Mouse (Mus musculus) left cerebral cortex, adult 8-10 months (tissue): ENCODE results near the gene Adamts17. TPM values are rescaled to one million over a fixed set of nuclear protein-coding genes. Genes with fewer than 3 reads are reported as not detected.

Source experiments
- DNase-seq, 2 experiments: peaks; one replicate each; pipeline ENCODE4 v3.0.0; 2022; ENCODE audit warnings: low spot score in 2 of 2
- total RNA-seq, 4 experiments: library from RNA; stranded (reverse); gene quantifications; 2 replicates each; pipeline ENCODE4 v1.2.4; 2022

The Adamts17 gene
- total RNA-seq, 4 experiments from 2014 or later = 7.5 to 11.3 (median 7.8) TPM

DNA sequence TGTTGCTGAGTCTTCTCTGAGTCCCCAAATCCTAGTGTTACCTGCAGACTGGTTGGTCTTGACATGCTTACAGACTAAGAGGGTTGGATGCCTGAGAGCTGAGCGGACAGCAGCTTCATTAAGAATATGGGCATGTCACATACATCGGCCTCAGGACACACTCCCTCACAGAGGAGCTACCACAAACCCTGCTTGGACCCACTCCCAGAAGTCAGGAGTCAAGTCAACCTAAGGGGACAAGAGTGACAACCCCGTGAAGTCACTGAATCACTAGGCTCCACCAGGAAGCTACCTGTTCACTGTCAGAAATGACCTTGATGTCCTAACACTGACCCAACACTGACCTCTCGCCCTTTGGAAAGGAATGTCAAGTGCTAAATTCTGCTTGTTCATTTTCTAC, 226.1 kb downstream of the Adamts17 start:
- no peak for DNase-seq

DNA sequence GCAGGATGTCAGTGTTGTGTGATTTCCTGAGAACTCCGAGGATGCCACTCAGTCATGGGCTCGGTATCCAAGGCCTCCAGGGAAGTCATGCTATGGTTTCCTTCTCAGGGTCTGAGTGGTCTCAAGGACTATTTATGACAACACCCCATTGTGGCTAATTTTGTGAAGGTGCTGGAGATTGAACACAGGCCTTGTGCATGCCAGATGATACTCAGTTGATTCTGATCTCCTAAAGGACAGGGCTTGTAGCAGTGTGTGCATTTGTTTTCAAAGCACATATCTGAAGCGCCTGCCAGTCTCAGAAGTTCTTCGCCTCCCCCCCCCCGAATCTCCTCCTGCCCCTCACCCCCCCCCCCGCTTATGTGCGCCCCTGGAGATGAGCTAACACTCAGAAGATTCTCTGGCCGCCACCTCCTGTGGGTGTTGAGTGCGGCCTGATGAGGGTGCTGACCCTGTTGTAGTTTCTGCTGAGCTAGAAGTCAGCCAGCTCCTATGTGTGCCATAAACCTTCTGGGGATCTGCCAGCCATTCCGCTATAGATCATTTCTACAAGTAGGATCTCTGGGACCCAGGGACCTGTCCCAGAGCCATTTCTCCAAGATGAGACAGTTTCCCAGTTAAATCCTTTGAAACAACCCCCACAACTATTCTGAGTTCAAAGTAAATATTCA, 232.6 kb downstream of the Adamts17 start:
- DNase-seq = no peak

DNA sequence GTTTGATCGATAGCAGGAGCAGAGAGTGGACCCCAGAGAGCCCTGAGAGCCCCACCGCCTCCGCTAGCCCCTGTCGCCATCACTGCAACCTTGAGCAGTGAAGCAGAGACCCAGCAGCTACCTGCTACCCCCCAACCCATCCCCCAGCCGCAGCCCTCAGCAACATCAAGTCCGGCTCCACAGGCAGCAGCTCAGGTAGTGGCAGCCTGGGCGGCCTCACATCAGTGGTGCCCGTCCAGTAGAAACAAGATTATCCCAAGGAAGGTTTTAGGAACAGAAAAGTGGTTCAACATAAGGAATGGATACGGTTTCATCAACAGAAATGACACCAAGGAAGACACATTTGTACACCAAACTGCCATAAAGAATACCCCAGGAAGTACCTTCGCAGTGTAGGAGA, 243.2 kb downstream of the Adamts17 start:
- DNase-seq = no peak

DNA sequence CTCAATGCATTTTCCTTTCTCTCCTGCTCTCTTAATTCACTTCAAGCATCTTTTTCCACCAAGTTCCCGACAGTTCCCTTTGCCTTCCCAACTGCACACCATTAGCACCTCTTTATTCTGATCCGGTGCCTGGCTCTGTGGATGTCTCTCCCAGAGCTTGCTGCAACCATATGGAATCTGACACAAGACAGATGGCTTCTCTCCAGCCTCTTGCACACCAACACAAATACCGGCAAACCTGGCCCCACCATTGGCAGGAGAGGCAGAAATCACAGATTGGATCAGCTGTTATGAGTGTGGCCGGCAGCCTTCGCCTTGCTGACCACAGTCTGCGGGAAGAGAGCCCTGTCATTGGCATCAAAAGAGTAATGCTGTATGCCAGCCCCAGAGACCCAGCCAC, 248.2 kb downstream of the Adamts17 start:
- DNase-seq = peak in 1 of 2 experiments; percentile 30

DNA sequence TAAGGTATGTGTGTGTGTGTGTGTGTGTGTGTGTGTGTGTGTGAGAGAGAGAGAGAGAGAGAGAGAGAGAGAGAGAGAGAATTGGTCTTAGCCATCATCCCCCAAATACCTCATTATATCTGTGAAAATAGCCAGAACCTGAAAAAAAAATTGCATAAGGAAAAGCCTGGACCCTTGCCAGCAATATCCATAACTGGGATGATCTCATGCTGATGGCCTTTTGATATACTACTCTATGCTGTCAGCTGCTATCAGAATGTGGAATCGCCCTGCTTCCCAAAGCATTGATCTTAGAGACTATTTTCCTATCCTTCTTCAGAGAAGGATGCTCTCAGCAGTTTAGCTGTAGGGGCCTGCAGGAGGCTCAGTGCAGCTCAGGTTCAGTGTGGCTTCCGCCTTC, 257.6 kb downstream of the Adamts17 start:
- DNase-seq = no peak

DNA sequence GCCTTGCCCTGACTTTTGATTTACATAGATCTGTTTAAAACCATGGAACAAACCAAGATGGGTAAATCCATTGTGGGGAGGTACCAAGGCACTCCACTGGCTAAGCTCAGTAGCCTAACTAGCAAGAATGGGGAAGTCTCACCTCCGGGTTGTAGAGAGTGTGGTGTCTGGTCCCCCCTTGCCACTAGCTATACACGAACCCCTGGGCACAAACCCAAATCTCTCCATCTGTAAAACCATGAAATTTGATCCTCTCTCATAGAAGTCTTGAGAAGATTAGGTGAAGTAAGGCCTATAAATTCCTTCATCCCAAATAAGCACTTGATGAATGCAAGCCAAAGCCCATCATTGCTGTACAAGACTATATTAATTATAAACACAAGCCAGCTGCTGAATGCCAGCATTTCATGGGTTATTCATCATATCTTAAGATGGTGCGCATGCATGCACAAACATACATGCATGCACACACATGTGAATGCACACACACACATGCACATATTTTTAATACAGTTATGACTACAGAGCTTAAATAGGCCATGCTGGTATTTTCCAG, 262.0 kb downstream of the Adamts17 start:
- DNase-seq = no peak

DNA sequence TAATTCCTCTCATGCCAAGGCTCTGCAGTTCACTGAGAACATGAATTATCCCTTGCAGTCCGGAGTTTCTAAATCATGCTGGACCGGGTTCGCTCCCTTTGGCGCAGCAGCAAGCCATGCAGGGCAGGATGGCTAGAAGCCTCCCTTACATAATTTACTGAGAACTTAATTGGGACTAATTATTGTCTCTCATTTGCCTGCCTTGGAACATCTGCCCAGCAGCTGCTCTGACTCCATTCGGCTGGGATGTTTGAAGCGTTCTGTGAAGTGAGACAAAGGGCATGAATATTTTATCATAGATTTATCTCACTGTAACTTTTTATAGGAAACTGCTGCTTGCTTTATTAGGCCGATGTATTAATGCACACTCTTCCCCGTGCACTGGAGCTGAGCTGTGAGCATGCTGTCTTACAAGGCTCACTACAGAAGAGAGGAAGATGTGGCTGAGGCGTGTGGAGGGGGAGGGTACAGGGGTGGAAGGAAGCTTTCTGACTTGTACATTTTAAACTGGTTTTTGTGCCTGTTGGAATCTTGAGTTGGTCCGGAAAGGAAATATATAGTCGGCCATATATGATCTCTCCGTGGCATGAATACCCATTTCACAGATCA, 271.1 kb downstream of the Adamts17 start:
- no peak for DNase-seq

DNA sequence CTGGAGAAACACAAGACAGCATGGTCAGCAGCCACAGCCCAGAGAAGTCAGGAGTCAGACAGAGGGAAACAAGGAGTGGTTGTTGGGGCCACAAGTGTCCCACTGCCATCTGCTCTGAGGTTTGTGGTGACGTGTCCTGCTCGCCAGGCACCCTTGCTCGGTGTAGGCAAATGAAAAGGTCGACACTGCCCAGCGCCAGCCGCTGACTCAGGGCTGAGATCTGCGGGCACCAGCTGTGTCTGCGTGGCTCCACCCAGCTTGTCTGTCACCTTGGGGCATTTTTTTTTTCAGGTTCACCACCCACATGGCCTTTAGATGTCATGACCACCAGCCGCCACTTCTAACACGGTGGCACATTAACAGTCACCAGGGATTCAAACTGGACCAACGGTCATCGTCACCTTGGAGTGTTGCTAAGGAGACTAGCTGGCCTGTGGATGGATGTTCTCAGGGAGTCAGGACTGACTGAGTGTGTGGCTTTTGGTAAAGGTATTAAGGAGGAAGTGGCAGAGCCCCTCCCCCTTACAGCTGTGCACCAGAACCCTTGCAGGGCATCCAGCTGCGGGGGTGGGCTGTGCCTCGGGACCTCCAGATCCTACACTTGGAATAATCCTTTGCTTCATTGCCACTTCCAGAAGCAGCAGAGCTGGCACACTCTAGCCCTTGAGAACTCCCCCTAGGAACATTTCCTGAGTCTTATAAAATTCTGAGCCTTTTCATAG, 273.1 kb downstream of the Adamts17 start:
- no peak for DNase-seq

DNA sequence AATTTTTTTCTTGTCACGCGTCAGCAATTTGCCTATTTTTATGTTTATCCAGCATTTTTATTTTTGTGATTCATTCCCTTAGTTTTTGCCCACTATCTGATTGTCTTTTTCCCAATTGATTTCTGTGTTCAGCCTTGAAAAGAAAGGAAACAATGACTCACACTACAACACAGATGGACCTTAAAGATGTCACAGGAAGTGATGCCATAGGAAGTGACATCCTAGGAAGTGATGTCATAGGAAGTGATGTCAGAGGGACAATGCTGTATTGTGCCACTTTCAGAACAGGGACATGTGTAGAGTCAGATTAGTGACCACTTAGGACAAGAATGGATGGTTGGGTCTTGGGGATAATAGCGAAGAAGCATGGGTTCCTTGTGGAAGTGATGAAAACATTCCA, 274.5 kb downstream of the Adamts17 start:
- no peak for DNase-seq

DNA sequence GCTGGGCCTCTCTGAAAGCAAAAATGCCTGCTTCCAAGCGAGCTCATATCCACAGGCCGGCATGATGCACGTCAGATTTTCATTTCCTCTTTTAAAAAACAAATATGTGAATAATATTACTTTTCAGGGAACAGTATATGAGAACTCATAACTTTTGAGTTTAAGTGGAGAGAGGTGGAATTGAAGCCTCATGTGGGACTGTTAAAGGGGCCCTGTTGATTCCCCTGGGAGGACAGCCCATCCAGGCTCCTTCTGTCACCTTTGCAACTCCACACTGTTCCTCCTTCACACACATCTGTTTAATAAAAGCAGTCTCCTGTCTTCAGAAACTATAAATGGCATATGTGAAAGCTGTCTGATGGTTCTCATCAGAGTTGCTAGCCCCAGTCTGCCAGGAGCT, 275.5 kb downstream of the Adamts17 start:
- DNase-seq = no peak

DNA sequence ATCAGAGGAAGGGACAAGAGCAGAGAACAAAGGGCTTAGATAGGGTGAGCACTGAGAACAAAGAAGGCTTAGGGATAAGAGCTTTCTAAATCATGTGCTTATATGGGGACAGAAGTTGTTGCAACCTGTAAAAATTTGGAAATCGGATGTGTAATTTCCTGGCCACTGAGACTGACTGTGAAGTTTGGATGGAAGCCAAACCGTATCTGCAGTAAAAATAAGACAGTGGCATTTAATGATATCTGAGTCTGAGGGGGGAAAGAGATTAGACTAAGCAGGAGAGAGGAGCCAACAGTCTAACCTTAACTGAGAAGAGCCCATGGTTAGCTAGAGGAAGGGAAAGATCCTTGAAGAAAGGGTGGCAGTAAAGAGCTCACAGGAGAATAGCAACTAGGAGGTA, 295.6 kb downstream of the Adamts17 start:
- no peak for DNase-seq

DNA sequence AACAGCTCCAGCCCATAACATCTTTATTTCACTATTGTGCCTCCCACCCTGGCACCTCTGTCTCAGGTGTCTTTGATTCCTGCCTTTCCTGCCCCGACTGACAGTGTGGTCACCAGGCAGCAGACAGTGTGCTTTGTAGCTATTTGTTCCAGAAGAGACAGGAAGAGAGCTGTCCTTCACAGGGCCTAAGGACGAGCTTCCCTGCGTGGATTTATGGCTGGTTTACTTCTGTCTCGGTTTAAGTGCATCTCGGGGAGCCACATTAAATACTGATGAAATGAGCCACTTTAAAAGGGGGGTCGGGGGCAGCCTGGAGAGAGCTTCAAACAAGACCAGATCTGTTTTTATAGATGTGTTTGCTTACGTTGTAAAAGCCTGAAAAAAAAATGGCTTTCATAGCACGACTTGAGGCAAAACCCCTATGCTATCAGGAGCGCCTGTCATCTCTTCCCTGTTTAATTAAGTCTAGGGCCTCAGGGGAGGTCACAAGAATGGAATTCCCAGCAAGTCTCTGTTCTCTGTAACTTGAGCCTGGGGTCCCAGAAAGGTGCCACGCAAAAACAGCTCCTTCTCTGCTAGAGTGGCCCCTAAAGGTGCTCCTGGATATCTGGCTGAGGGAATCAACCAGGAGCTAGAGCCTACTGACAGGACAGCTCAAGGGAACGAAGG, 302.9 kb downstream of the Adamts17 start:
- DNase-seq = no peak

DNA sequence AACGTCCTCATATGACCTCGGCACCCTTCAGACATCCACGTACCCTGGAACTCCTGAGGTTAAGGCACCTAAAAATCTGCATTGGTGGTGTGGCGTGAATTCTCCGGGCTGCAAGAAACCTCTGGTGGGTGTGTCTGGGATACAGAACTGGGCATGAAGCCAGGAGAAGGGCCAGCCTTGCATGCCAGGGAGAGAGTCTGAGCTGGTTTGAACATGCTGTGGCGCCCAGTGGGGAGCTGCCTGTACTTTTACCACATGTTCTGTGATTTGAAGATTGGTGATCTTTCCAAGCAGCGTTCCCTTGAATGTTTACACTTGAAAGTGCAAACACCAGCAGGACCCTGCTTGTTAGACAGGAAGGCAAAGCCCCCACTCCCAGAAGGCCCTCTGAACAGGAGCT, 306.2 kb downstream of the Adamts17 start:
- no peak for DNase-seq

DNA sequence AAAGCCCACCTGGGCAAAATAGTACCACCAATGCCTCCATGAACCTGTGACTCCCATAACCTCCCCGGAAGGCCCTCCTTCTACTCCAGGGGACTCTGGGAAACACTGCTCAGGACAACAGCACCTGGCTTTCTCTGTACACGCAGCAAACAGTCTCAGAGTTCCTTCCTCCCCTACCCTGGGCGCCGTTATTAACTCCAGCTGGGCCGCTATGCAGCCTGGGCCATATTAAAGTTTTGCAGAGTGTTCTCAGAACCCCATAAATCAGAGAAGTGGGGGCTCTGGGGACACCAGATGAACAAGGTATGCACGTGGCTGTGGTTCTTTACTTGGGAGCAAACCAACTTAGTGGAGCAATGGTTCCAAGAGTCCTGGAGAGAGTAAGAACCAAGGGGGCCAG, 306.6 kb downstream of the Adamts17 start:
- DNase-seq = no peak

DNA sequence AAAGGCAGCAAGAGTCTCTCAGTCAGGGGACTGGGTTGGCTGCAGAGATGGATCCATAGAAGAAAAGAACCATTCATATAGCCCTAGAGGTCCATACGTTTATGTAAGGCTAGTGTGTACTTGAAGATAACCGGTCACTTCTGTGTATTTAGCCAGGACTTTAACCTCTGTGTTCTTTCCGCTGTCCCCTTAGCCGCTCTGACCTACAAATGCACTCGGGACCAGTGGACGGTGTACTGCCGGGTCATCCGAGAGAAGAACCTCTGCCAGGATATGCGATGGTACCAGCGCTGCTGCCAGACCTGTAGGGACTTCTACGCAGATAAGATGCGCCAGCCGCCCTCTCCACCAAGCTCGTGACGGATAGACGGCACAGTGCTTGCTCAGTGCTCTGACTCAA, 310.2 kb downstream of the Adamts17 start:
- DNase-seq = no peak

DNA sequence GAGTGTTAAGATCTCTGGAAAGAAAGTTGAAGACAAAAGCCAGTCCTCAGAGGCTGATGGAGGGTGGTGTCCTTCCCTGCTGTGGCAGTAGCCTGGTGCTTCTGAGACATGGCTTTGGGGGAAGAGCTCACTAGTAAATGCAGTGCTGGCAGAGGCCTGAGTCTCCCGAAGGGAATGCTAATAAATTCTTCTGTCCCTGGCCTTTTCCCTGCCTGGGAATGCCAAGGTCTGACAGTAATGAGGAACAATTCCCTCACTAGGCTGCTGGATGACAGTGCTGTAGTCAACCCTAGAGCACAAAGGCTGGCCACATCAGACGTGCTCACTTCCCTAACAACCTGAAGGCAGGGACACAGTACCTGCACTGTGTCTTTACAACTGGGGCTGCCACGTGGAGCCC, 313.1 kb downstream of the Adamts17 start:
- no peak for DNase-seq

DNA sequence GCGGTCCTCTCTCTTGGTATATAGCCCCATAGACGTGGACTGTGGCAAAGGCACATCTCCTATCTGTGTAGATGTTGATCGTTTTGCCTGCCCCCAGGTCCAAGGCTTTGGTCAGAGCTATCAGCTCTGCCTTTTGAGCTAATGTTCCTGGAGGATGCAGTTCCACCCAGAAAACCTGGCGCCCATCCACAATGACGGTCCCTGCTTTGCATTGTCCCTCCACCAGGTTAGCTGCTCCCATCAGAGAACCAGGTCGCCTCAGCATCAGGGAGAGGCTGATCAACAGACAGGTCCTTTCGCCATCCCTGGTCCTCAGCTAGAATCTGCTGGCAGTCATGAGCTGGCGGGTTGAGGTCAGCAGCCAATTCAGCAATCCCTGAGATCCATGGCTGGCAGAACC, 322.6 kb downstream of the Adamts17 start:
- no peak for DNase-seq

DNA sequence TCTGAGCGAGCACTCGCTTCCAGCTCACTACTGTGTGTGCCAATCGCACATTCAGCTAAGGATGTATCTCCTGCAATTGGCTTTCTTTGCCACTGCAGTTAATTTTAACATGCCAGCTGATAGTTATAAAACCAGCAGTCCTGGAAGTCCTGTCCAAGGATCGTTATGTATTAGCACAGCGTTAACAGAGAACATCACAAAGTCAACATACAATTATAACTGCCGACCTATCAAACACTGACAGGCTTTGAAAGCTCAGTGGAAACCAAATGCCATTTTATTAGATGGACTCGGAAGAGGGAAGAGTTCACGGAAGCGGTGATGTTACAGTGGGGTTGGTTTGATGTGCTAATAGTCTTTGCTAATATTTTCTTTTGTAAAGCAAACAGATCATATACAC, 328.8 kb downstream of the Adamts17 start:
- DNase-seq = no peak

DNA sequence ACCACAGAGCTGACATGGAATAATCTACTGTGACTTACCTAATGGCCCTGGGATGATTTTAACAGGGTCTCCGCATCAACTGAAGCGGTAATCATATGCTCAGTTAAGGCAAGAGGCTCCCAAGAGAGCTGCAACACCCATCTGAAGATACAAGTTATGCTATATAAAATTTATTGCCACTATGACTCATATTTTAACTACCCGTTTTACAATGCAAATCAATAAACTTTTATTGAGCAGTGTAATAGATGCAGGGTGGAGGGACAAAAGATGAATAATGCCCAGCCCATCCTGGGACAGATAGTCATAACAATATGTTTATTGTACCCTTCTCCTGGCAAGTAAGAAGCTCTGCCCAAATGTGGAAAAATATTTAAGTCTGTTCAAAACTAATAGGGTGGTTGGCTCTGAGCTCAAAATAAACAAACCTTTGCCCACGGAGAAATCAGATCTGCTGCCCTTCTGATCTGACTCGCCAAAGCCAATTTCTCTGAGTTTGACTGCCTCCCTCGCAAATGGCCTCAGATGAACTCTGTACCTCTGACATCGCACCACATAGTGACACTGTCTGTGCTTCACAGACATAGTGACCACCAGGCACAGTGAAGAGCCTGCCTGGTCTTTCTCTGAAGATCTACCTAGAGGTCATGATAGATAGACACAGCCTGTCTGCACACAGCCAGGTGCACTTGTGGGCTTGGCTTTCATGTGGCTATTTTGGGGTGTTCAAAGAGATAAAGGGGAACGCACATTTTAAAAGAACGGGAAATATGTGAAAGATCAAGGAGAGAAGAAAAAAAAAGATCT, 329.4 kb downstream of the Adamts17 start:
- DNase-seq = no peak

DNA sequence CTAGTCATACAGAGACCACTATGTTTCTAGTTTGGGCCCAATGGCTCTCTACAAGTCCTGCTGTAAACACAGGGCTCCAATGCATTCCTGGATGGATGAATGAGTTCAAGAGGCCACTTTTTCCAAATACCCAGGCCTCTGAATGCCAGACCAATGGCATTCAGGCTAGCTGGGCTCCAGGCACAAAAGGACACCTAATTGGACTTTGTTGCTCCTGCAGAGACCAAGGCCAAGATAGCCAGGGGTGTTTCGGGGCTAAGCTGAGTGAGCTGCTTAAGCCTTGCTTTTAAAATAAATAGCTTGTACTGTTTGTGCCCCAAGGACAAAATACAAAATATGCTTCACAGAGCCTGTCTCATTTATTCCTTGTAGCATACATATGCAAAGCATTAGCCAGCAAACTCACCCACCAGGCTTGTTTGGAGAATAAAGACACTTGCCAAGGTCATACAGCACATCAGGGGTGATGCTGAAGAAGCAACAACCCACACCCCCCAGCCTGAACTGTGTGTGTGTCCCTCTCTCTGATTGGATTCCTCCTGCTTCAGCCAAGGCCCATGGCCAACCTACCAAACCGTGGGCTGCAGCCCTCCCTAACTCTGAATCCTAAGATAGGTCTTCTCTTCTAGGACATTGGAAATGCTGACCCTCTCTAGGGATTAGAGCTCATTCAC, 334.1 kb downstream of the Adamts17 start:
- no peak for DNase-seq

DNA sequence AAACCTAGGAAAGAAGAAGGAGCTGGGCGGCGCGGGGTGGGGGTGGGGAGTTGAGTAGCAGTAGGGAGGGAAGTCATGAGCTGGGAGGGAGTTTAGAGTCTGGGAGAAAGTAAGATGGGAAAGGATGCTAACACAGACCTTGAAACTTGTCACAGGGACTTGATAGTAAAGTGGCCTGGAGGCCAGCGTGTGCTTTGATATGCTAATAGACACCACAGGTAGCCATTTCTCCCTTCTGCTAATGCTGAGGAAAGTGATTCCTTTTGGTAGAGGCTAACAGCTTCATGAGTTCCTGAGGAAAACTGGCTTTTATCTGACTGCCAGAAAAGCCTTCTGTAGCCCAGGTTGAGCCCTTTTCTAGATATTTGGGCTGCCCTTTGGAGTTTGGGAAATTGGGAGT, 344.3 kb downstream of the Adamts17 start:
- DNase-seq = no peak
